Mouse (Mus musculus) embryo, embryonic 9.5 days (tissue): ENCODE measurements around the gene C1ql4.
"Not testable (repeated sequence)": the region's sequence is repeated elsewhere in the genome, so short reads cannot be mapped to it uniquely, and the experiment has no call there.

Source experiments
- DNase-seq: peaks from one replicate; pipeline ENCODE4 v3.0.0-alpha.2; 2017; ENCODE audit errors: extremely low spot score

Gene C1ql4

GRCm38 (mm10) chr15:99098493-99098861 lies 10.9 kb upstream of the C1ql4 start:
- DNase-seq: no peak

GRCm38 (mm10) chr15:99097840-99098492 lies 10.3 kb upstream of the C1ql4 start:
- no peak for DNase-seq

- DNase-seq: no peak
Measured at GRCm38 (mm10) chr15:99096831-99097500, 9.3 kb upstream of the C1ql4 start.

GRCm38 (mm10) chr15:99096061-99096793 lies 8.6 kb upstream of the C1ql4 start:
- no peak for DNase-seq

GRCm38 (mm10) chr15:99095356-99095755 lies 7.7 kb upstream of the C1ql4 start:
- DNase-seq: no peak

- peak; percentile 67 for DNase-seq
Measured at GRCm38 (mm10) chr15:99094631-99095270, 7.1 kb upstream of the C1ql4 start.

- DNase-seq: peak; percentile 82
Measured at GRCm38 (mm10) chr15:99093291-99094258, 6.0 kb upstream of the C1ql4 start.

GRCm38 (mm10) chr15:99092870-99093269 lies 5.3 kb upstream of the C1ql4 start, which contains the start of gene Dnajc22:
Gene Dnajc22 (plus strand): TSS chr15:99093170.
- no peak for DNase-seq

GRCm38 (mm10) chr15:99089069-99089468 lies 1.5 kb upstream of the C1ql4 start:
- no peak for DNase-seq

GRCm38 (mm10) chr15:99088292-99088691 lies 675 bp upstream of the C1ql4 start:
- DNase-seq: peak; percentile 90

- DNase-seq: no peak
Measured at GRCm38 (mm10) chr15:99085997-99086396, 1.6 kb downstream of the C1ql4 start.

- DNase-seq: no peak
Measured at GRCm38 (mm10) chr15:99084618-99085017, 3.0 kb downstream of the C1ql4 start.

GRCm38 (mm10) chr15:99083867-99084557 lies 3.6 kb downstream of the C1ql4 start:
- peak; percentile 60 for DNase-seq

GRCm38 (mm10) chr15:99083258-99083657 lies 4.4 kb downstream of the C1ql4 start:
- peak; percentile 31 for DNase-seq

GRCm38 (mm10) chr15:99082840-99083239 lies 4.8 kb downstream of the C1ql4 start:
- no peak for DNase-seq

- DNase-seq: no peak
Measured at GRCm38 (mm10) chr15:99082322-99082721, 5.3 kb downstream of the C1ql4 start.

GRCm38 (mm10) chr15:99079804-99080203 lies 7.8 kb downstream of the C1ql4 start:
- DNase-seq: no peak

- DNase-seq: no peak
Measured at GRCm38 (mm10) chr15:99078181-99078910, 9.3 kb downstream of the C1ql4 start.

- DNase-seq: not testable (repeated sequence)
Measured at GRCm38 (mm10) chr15:99076011-99076410, 11.6 kb downstream of the C1ql4 start.
